ENCODE assay signal across 8 mouse cellular contexts in genomic region chr17:65783182-65784161, GRCm38 (mm10). TPM values are rescaled to one million over a fixed set of nuclear protein-coding genes. Genes with fewer than 3 reads are reported as not detected.
DNase-seq lines count a peak whose midpoint lies in the region; ATAC-seq lines count a peak whose summit lies in the region.

No protein-coding gene starts in this region.

- no peaks in the 10 kb centered on the region; the same call in 1 of the 2 replicates for H3K36me3 ChIP-seq in intestine, embryonic 15.5 days
- H3K36me3 ChIP-seq in limb, embryonic 11.5 days (ENCODE audit: control insufficient read depth, insufficient read depth, low read length): no peaks in the 10 kb centered on the region
- H3K36me3 ChIP-seq in midbrain, embryonic 11.5 days (ENCODE audit: control insufficient read depth, insufficient read depth, low read length): no peaks in the 10 kb centered on the region

- peak; percentile 79 for ATAC-seq in intestine, embryonic 15.5 days
- ATAC-seq in limb, embryonic 11.5 days (ENCODE audit: insufficient number of reproducible peaks, low FRiP score, low TSS enrichment, low read depth): 0 out of 2 replicates have a peak, but pooled peaks have one; percentile 48
- ATAC-seq in midbrain, embryonic 11.5 days (ENCODE audit: low FRiP score): peak; percentile 71
- ATAC-seq in erythroid progenitor cell, adult 5-6 weeks (replicated peaks; ENCODE audit: low FRiP score, poor library complexity, severe bottlenecking): no peak; the same call in 1 of the 2 replicates

- DNase-seq in adrenal gland, adult 2 months: peak; percentile 84
- DNase-seq in embryo, embryonic 10 days (ENCODE audit: low spot score): peak; percentile 83
- peak; percentile 70 to 85 for DNase-seq in gastrocnemius, postnatal 4 days (ENCODE audit: low spot score in 2 of 2)
- DNase-seq in limb, embryonic 11.5 days (ENCODE audit: low spot score): peak; percentile 81
- DNase-seq in midbrain, embryonic 11.5 days (ENCODE audit: low spot score, missing footprints): peak; percentile 96
- DNase-seq in right cerebral cortex, postnatal 36 days (ENCODE audit: low spot score in 2 of 2): peak; percentile 50 to 67

- H3K4me1 ChIP-seq in intestine, embryonic 15.5 days (replicated peaks): peaks cover 11% of the 10 kb centered on the region; the same call in 1 of the 2 replicates
- H3K4me1 ChIP-seq in limb, embryonic 11.5 days (ENCODE audit: control insufficient read depth, insufficient read depth, low read length): peaks cover 5% of the 10 kb centered on the region; the same call in 1 of the 2 replicates
- H3K4me1 ChIP-seq in midbrain, embryonic 11.5 days (ENCODE audit: control insufficient read depth, insufficient read depth, low read length): peaks cover 11% of the 10 kb centered on the region

- peak overlapping the region; percentile 99 for H3K9ac ChIP-seq in intestine, embryonic 15.5 days
- H3K9ac ChIP-seq in limb, embryonic 11.5 days (ENCODE audit: low read length): peak overlapping the region; percentile 99
- peak overlapping the region; percentile 99 for H3K9ac ChIP-seq in midbrain, embryonic 11.5 days (ENCODE audit: low read length)

- peak overlapping the region; percentile 80 for H3K4me2 ChIP-seq in intestine, embryonic 15.5 days (replicated peaks)
- peak overlapping the region; percentile 65 for H3K4me2 ChIP-seq in limb, embryonic 11.5 days (ENCODE audit: low read depth, severe bottlenecking)
- peak overlapping the region; percentile 69 for H3K4me2 ChIP-seq in midbrain, embryonic 11.5 days

- H3K27ac ChIP-seq in intestine, embryonic 15.5 days: peak overlapping the region; percentile 100
- peak overlapping the region; percentile 98 for H3K27ac ChIP-seq in limb, embryonic 11.5 days (replicated peaks; ENCODE audit: low read depth, low read length)
- H3K27ac ChIP-seq in midbrain, embryonic 11.5 days (ENCODE audit: low read depth, low read length): peak overlapping the region; percentile 99

- no peaks in the 10 kb centered on the region for H3K27me3 ChIP-seq in intestine, embryonic 15.5 days (replicated peaks)
- H3K27me3 ChIP-seq in limb, embryonic 11.5 days (ENCODE audit: control insufficient read depth, insufficient read depth, low read length): no peaks in the 10 kb centered on the region
- H3K27me3 ChIP-seq in midbrain, embryonic 11.5 days (ENCODE audit: control insufficient read depth, insufficient read depth, low read length): no peaks in the 10 kb centered on the region

- peak overlapping the region; percentile 92 for H3K4me3 ChIP-seq in intestine, embryonic 15.5 days (replicated peaks)
- peak overlapping the region; percentile 87 for H3K4me3 ChIP-seq in limb, embryonic 11.5 days (ENCODE audit: low read depth, low read length)
- H3K4me3 ChIP-seq in midbrain, embryonic 11.5 days (ENCODE audit: low read depth, low read length): peak overlapping the region; percentile 95

- H3K9me3 ChIP-seq in intestine, embryonic 15.5 days: no peaks in the 10 kb centered on the region
- H3K9me3 ChIP-seq in limb, embryonic 11.5 days (ENCODE audit: control insufficient read depth, low read length): no peaks in the 10 kb centered on the region
- no peaks in the 10 kb centered on the region; the same call in 1 of the 2 replicates for H3K9me3 ChIP-seq in midbrain, embryonic 11.5 days (ENCODE audit: control insufficient read depth, low read length)

- under 1% methylated on average over 69 of the region's 135 CpGs for WGBS in intestine, embryonic 15.5 days
- under 1% methylated on average over 44 of the region's 135 CpGs for WGBS in limb, embryonic 11.5 days
- WGBS in midbrain, embryonic 11.5 days: under 1% methylated on average over 52 of the region's 135 CpGs

RNA-seq across cellular contexts. Expression of gene Ppp4r1, which starts 1.1 kb away (rescaled TPM):
- total RNA-seq in adrenal gland, adult 2 months (2021): 10 to 100 TPM; 59.2 to 60.7 TPM
- 19.1 and 24.9 TPM in 2 replicates for polyA plus RNA-seq in adrenal gland, adult 2 months (2012; rRNA removed)
- 10 to 100 TPM; 52.3 to 57.5 TPM for total RNA-seq in gastrocnemius, postnatal 4 days (2021)
- polyA plus RNA-seq in intestine, embryonic 15.5 days (2015; fragmentation: Nextera tagmentation; extraction: Ambion mirVana): 32.5 and 35.1 TPM in 2 replicates
- polyA plus RNA-seq in limb, embryonic 11.5 days (2014; fragmentation: Nextera tagmentation; extraction: Ambion mirVana): 62.4 and 64.0 TPM in 2 replicates
- 51.0 and 58.0 TPM in 2 replicates for polyA plus RNA-seq in midbrain, embryonic 11.5 days (2014; fragmentation: Nextera tagmentation; extraction: Ambion mirVana)
- total RNA-seq in erythroid progenitor cell, adult 5-6 weeks (2015; ENCODE audit: low replicate concordance): 24.7 and 37.5 TPM in 2 replicates
- total RNA-seq in erythroid progenitor cell, adult 5-6 weeks (2017; ENCODE audit: low replicate concordance): 12.0 and 23.5 TPM in 2 replicates

RNA-seq across cellular contexts. Expression of gene Rab31, which starts 10.9 kb away (rescaled TPM):
- total RNA-seq in adrenal gland, adult 2 months (2021): 10 to 100 TPM; 36.7 to 48.2 TPM
- 15.9 and 16.7 TPM in 2 replicates for polyA plus RNA-seq in adrenal gland, adult 2 months (2012; rRNA removed)
- total RNA-seq in gastrocnemius, postnatal 4 days (2021): 10 to 100 TPM; 38.2 to 40.8 TPM
- 26.6 and 32.5 TPM in 2 replicates for polyA plus RNA-seq in intestine, embryonic 15.5 days (2015; fragmentation: Nextera tagmentation; extraction: Ambion mirVana)
- polyA plus RNA-seq in limb, embryonic 11.5 days (2014; fragmentation: Nextera tagmentation; extraction: Ambion mirVana): 53.2 and 56.0 TPM in 2 replicates
- 67.6 and 72.9 TPM in 2 replicates for polyA plus RNA-seq in midbrain, embryonic 11.5 days (2014; fragmentation: Nextera tagmentation; extraction: Ambion mirVana)
- total RNA-seq in erythroid progenitor cell, adult 5-6 weeks (2015; ENCODE audit: low replicate concordance): 9.4 and 10.5 TPM in 2 replicates
- total RNA-seq in erythroid progenitor cell, adult 5-6 weeks (2017; ENCODE audit: low replicate concordance): 7.3 and 11.9 TPM in 2 replicates
